Mouse (Mus musculus) frontal cortex, adult 2 months (tissue): Measurements from ENCODE around the gene Gm21411. TPM values are rescaled to one million over a fixed set of nuclear protein-coding genes. Genes with fewer than 3 reads are reported as not detected.
"Not testable (repeated sequence)": the region's sequence is repeated elsewhere in the genome, so short reads cannot be mapped to it uniquely, and the experiment has no call there.

ENCODE experiments used
- DNase-seq, 2 experiments: peaks; one replicate each; pipeline ENCODE4 v3.0.0; 2022; ENCODE audit warnings: low spot score in 1 of 2; ENCODE audit errors: extremely low spot score in 1 of 2
- polyA plus RNA-seq: library from polyadenylated mRNA; depleted of rRNA; stranded (reverse); fragments of >200 nt; gene quantifications from 2 replicates; pipeline ENCODE4 v1.2.3, GENCODE M21; 2012; rRNA removed

The Gm21411 gene
- polyA plus RNA-seq, result not detected in 2 replicates

DNA sequence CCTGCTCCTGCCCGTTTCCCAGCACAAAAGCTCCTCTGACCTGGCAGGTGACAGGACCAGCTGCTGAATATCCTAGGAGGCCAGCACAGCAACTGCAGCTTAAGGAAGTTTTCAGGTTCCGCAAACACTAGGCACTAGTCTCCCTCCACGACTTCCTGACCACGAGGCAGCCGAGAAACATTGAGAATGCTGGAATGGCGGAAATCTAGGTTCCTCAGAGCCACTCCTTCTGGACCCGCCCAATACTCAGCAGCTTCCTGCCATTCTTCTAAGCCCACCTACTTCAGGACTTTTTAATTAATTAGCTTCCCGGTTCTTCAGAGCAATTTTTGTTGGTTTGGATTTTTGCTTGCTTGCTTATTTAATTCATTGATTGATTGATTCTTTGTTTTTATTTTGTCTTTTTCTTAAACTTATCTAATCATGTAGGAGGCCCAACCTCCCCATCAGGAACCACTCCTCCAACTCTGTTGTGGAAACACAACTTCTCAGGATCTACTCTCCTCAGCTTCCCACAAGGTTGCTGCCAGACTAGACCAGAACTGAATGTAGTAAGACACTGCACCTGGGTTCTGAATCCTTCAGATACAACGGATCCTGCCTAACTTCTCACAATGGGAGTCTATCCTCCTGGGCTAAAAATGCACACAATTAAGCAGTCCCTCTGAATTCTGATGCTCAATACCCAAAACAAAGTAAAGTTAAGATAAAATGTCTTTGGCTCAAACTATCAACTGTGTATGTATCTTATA lies at the start of gene Gm21411:
Gm21411 (minus strand) TSS at position 205 of the 752 bp plus-strand sequence.
- not testable (repeated sequence) for DNase-seq

GRCm38 (mm10) chr4:146941691-146942090 lies 32.3 kb upstream of the Gm21411 start:
- DNase-seq, result not testable (repeated sequence)

- DNase-seq, result no peak
Observed at GRCm38 (mm10) chr4:146932311-146933082, 23.1 kb upstream of the Gm21411 start.

- no peak for DNase-seq
Observed at GRCm38 (mm10) chr4:146915196-146915595, 5.8 kb upstream of the Gm21411 start.

GRCm38 (mm10) chr4:146908131-146908530 lies 1.3 kb downstream of the Gm21411 start:
- not testable (repeated sequence) for DNase-seq

DNA sequence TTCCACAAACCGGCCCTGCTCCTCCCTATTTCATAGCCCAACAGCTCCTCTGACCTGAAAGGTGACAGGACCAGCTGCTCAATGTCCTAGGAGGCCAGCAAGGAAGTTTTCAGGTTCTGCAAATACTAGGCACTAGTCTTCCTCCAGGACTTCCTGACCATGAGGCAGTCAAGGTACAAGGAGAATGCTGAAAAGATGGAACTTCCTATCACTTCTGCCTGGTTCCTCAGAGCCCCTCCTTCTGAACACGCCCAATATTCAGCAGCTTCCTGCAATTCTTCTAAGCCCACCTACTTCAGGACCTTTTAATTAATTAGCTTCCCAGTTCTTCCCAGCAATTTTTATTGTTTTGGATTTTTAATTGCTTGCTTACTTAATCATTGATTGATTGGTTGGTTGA lies 4.6 kb downstream of the Gm21411 start:
- not testable (repeated sequence) for DNase-seq

DNA sequence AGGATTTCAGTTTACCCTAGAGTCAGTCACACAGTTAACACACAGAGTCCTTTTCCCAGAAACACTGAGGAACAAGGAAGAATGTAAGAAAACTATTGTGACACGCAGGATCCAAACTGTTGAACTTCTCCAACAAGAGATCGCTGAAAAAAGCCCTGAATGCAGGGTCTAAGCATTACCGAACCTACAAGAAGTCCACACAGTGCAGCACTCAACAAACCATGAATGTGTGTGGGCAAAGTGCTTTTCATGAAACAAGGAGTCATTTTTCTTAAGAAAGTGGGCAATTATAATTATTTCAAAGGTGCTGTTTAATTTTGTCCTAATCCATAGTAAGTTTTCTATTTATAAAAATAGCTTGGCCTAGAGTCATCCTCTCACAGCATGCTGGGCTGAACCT lies 6.3 kb downstream of the Gm21411 start:
- not testable (repeated sequence) for DNase-seq

Other genes starting within 250 kb of the Gm21411 start
- gene Zfp989, start 62.4 kb upstream of the Gm21411 start, polyA plus RNA-seq, result not detected in 2 replicates
- gene Rex2, start 112.3 kb upstream of the Gm21411 start, polyA plus RNA-seq, result not detected in 2 replicates
- 1.9 TPM in 2 replicates for gene Zfp991, start 222.4 kb upstream of the Gm21411 start, polyA plus RNA-seq